Mouse (Mus musculus) MEL (cell line): ENCODE data around the gene Gm49322. TPM values are rescaled to one million over a fixed set of nuclear protein-coding genes. Genes with fewer than 3 reads are reported as not detected.

Experiments used
- DNase-seq: peaks from one replicate; pipeline ENCODE4 v3.0.0; 2011; ENCODE audit warnings: low read depth, low spot score
- H3K27ac ChIP-seq: 2 replicates; pipeline ENCODE4 v1.5.1; 2012; ENCODE audit warnings: low read depth, mild to moderate bottlenecking, control low read depth, low read length, moderate library complexity; ENCODE audit not compliant: control insufficient read depth
- H3K27me3 ChIP-seq, 2 experiments: fragments of 150-350 bp in 1 of 2; sonication (generic) in 1 of 2; 2 replicates each; pipeline ENCODE4 v1.6.1; 2012; ENCODE audit warnings: low read length in 2 of 2, mild to moderate bottlenecking in 2 of 2, improper control_type of control experiment in 1 of 2, moderate library complexity in 1 of 2; ENCODE audit not compliant: insufficient read depth in 2 of 2, control insufficient read depth in 1 of 2
- H3K36me3 ChIP-seq, 2 experiments: 2 replicates each; pipeline ENCODE4 v1.6.1; 2012 to 2014; ENCODE audit warnings: low read length in 2 of 2, improper control_type of control experiment in 1 of 2, inconsistent platforms in 1 of 2, mild to moderate bottlenecking in 1 of 2; ENCODE audit not compliant: insufficient read depth in 2 of 2, control insufficient read depth in 1 of 2
- H3K4me1 ChIP-seq, 2 experiments: fragments of 150-350 bp in 1 of 2; sonication (generic) in 1 of 2; 2 replicates each; pipeline ENCODE4 v1.6.1; 2012; ENCODE audit warnings: low read length in 2 of 2, improper control_type of control experiment in 1 of 2, mild to moderate bottlenecking in 1 of 2; ENCODE audit not compliant: insufficient read depth in 2 of 2, control insufficient read depth in 1 of 2
- H3K4me3 ChIP-seq, 2 experiments: fragments of 150-350 bp in 1 of 2; sonication (generic) in 1 of 2; 2 replicates each; pipeline ENCODE4 v1.5.1; 2012; ENCODE audit warnings: low read depth in 2 of 2, low read length in 2 of 2, mild to moderate bottlenecking in 2 of 2, moderate library complexity in 2 of 2, control low read depth in 1 of 2, improper control_type of control experiment in 1 of 2; ENCODE audit not compliant: control insufficient read depth in 1 of 2, insufficient read depth in 1 of 2
- H3K79me2 ChIP-seq: 2 replicates; pipeline ENCODE4 v1.6.1; 2012; ENCODE audit warnings: mild to moderate bottlenecking, low read length, moderate library complexity; ENCODE audit not compliant: control insufficient read depth, poor library complexity, insufficient read depth
- H3K9ac ChIP-seq: 2 replicates; pipeline ENCODE4 v1.6.1; 2012; ENCODE audit warnings: low read depth, mild to moderate bottlenecking, control low read depth, low read length, moderate library complexity; ENCODE audit not compliant: control insufficient read depth, poor library complexity, severe bottlenecking
- H3K9me3 ChIP-seq: fragments of 150-350 bp; sonication (generic); replicated peaks from 2 replicates; pipeline ENCODE4 v1.6.1; 2012; ENCODE audit warnings: mild to moderate bottlenecking, low read length, improper control_type of control experiment, moderate library complexity; ENCODE audit not compliant: insufficient read depth
- BHLHE40 ChIP-seq: IDR thresholded peaks from 2 replicates; pipeline ENCODE4 v1.6.1; 2012; ENCODE audit warnings: low read depth, mild to moderate bottlenecking, inconsistent platforms, low read length, improper control_type of control experiment, borderline replicate concordance
- E2F4 ChIP-seq: IDR thresholded peaks from 2 replicates; pipeline ENCODE4 v1.6.1; 2011; ENCODE audit warnings: low read depth, low read length, improper control_type of control experiment, borderline replicate concordance
- ELF1 ChIP-seq: IDR thresholded peaks from 2 replicates; pipeline ENCODE4 v1.6.1; 2014; ENCODE audit warnings: low read depth, mild to moderate bottlenecking, inconsistent platforms, low read length, improper control_type of control experiment, moderate library complexity
- EP300 ChIP-seq, 2 experiments: IDR thresholded peaks; 2 replicates each; pipeline ENCODE4 v1.6.1; 2011; ENCODE audit warnings: improper control_type of control experiment in 2 of 2, low read length in 2 of 2, low read depth in 1 of 2, mild to moderate bottlenecking in 1 of 2
- ETS1 ChIP-seq: IDR thresholded peaks from 2 replicates; pipeline ENCODE4 v1.6.1; 2012; ENCODE audit warnings: low read depth, mild to moderate bottlenecking, inconsistent platforms, low read length, improper control_type of control experiment, moderate library complexity
- GABPA ChIP-seq: IDR thresholded peaks from 2 replicates; pipeline ENCODE4 v1.6.1; 2012; ENCODE audit warnings: low read depth, mild to moderate bottlenecking, inconsistent platforms, low read length, improper control_type of control experiment, moderate library complexity
- GATA1 ChIP-seq: IDR thresholded peaks from 2 replicates; pipeline ENCODE4 v1.6.1; 2011; ENCODE audit warnings: low read depth, low read length, improper control_type of control experiment
- HCFC1 ChIP-seq: IDR thresholded peaks from 2 replicates; pipeline ENCODE4 v1.6.1; 2012; ENCODE audit warnings: low read depth, mild to moderate bottlenecking, inconsistent platforms, low read length, improper control_type of control experiment, moderate library complexity
- KAT2A ChIP-seq: conservative IDR thresholded peaks from 2 replicates; pipeline ENCODE4 v1.6.1; 2012; ENCODE audit warnings: low read depth, low read length, improper control_type of control experiment, inconsistent platforms
- MAZ ChIP-seq: IDR thresholded peaks from 2 replicates; pipeline ENCODE4 v1.6.1; 2012; ENCODE audit warnings: low read depth, mild to moderate bottlenecking, inconsistent platforms, low read length, improper control_type of control experiment
- MEF2A ChIP-seq: IDR thresholded peaks from 2 replicates; pipeline ENCODE4 v1.6.1; 2014; ENCODE audit warnings: low read depth, mild to moderate bottlenecking, inconsistent platforms, low read length, improper control_type of control experiment; ENCODE audit not compliant: poor library complexity, insufficient replicate concordance, severe bottlenecking; ENCODE audit errors: extremely low read depth
- MXI1 ChIP-seq: IDR thresholded peaks from 2 replicates; pipeline ENCODE4 v1.6.1; 2011; ENCODE audit warnings: mild to moderate bottlenecking, low read depth, low read length, improper control_type of control experiment
- NELFE ChIP-seq: IDR thresholded peaks from 2 replicates; pipeline ENCODE4 v1.6.1; 2011; ENCODE audit warnings: low read depth, low read length, improper control_type of control experiment
- POLR2A ChIP-seq, 2 experiments: IDR thresholded peaks; 2 replicates each; pipeline ENCODE4 v1.6.1; 2011 to 2012; ENCODE audit warnings: low read length in 2 of 2, mild to moderate bottlenecking in 2 of 2, control low read depth in 1 of 2, improper control_type of control experiment in 1 of 2, low read depth in 1 of 2, moderate library complexity in 1 of 2; ENCODE audit not compliant: control insufficient read depth in 1 of 2, insufficient read depth in 1 of 2, poor library complexity in 1 of 2
- POLR2AphosphoS2 ChIP-seq: IDR thresholded peaks from 2 replicates; pipeline ENCODE4 v1.6.1; 2011; ENCODE audit warnings: low read length, improper control_type of control experiment
- POLR2AphosphoS5 ChIP-seq: IDR thresholded peaks from 2 replicates; pipeline ENCODE4 v1.6.1; 2012; ENCODE audit warnings: low read depth, borderline replicate concordance, mild to moderate bottlenecking, inconsistent platforms, low read length, moderate library complexity, mixed read lengths
- RCOR1 ChIP-seq: IDR thresholded peaks from 2 replicates; pipeline ENCODE4 v1.6.1; 2012; ENCODE audit warnings: low read depth, mild to moderate bottlenecking, inconsistent platforms, low read length, improper control_type of control experiment
- SIN3A ChIP-seq: IDR thresholded peaks from 2 replicates; pipeline ENCODE4 v1.6.1; 2012; ENCODE audit warnings: low read length, improper control_type of control experiment, inconsistent platforms
- TBP ChIP-seq: IDR thresholded peaks from 2 replicates; pipeline ENCODE4 v1.8.0; 2011; ENCODE audit warnings: low read depth, low read length, improper control_type of control experiment
- TCF12 ChIP-seq: IDR thresholded peaks from 2 replicates; pipeline ENCODE4 v1.6.1; 2014; ENCODE audit warnings: low read depth, mild to moderate bottlenecking, inconsistent platforms, low read length, improper control_type of control experiment, moderate library complexity
- USF1 ChIP-seq: IDR thresholded peaks from 2 replicates; pipeline ENCODE4 v1.6.1; 2014; ENCODE audit warnings: low read depth, mild to moderate bottlenecking, inconsistent platforms, low read length, improper control_type of control experiment, moderate library complexity
- ZC3H11A ChIP-seq: IDR thresholded peaks from 2 replicates; pipeline ENCODE4 v1.6.1; 2012; ENCODE audit warnings: low read depth, mild to moderate bottlenecking, inconsistent platforms, low read length, improper control_type of control experiment
- ZMIZ1 ChIP-seq: IDR thresholded peaks from 2 replicates; pipeline ENCODE4 v1.6.1; 2012; ENCODE audit warnings: low read depth, mild to moderate bottlenecking, inconsistent platforms, low read length, improper control_type of control experiment, moderate library complexity
- ZNF384 ChIP-seq: IDR thresholded peaks from 2 replicates; pipeline ENCODE4 v1.6.1; 2012; ENCODE audit warnings: low read depth, mild to moderate bottlenecking, inconsistent platforms, low read length, improper control_type of control experiment
- polyA plus RNA-seq, 2 experiments: library from polyadenylated mRNA; stranded (reverse) in 1 of 2; unstranded in 1 of 2; fragments of >175 nt in 1 of 2; fragments of >200 nt in 1 of 2; gene quantifications; 2 replicates each; pipeline versions ENCODE4 v1.2.1 to v1.2.4; 2012; ENCODE audit warnings: low replicate concordance in 2 of 2, low read depth in 1 of 2; ENCODE audit not compliant: insufficient read length in 2 of 2, insufficient read depth in 1 of 2, missing spikeins in 1 of 2
- total RNA-seq: library from RNA; depleted of rRNA; stranded (reverse); fragments of 300-350 nt; gene quantifications from 2 replicates; pipeline ENCODE4 v1.2.3, GENCODE M21; 2012

The Gm49322 gene
- total and polyA plus RNA-seq, 3 experiments, result 1.8 to 2.1 TPM; not detected in 1

DNA sequence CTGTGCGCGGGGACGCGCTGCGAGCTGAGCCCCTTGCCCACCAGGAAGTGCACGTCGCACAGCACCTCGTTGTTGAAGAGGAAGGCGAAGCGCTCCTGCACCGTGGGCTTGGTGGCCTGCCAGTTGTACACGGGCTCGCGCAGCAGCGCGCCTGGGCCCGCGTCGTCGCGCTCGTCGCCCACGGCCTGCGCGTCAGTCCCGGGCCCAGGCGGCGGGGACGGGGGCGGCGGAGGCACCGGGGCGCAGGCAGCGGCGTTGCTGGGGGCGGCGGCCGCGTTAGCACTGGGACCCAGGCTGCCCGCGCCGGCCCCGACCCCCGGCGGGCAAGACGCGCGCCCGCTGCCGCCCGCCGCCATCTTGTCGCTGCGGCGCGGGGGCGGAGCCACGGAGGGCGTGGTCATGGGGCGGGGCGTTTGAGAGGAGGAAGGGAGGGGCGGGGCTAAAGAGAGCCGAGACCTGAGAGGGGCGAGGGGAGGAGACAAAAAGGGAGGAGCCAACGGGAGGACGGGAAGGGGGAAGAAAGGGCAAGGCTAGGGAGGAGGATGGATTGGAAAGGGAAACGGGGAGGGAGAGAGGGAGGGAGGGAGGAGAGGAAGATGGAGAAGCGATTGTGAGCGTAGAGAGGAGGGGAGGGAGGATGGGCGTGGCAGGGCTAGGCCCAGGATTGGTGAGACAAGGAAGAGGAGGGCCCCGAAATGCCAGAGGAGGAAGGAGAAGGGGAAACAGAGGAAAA lies 50.5 kb downstream of the Gm49322 start:
- H3K4me3 ChIP-seq, result peak overlapping the region; percentile 86 to 92
- peak overlapping the region; percentile 90 for H3K9ac ChIP-seq
- H3K27ac ChIP-seq, result peak overlapping the region; percentile 34; the same call in 1 of the 2 replicates
- TF ChIP-seq MXI1, result peak; percentile 28; the same call in 1 of the 2 replicates
- peak; percentile 63 for TF ChIP-seq SIN3A
- TF ChIP-seq ZC3H11A, result 0 out of 2 replicates have a peak, but pooled peaks have one; percentile 8
- TF ChIP-seq MEF2A, result no peak
- no peak for TF ChIP-seq POLR2AphosphoS5
- 0 out of 2 replicates have a peak, but pooled peaks have one; percentile 7 for TF ChIP-seq ZNF384
- 0 out of 2 replicates have a peak, but pooled peaks have one; percentile 14 for TF ChIP-seq USF1
- no peak for TF ChIP-seq GATA1
- TF ChIP-seq POLR2A (IDR thresholded peaks at IDR 0.05; ENCODE audit: control insufficient read depth in 1 of 2, insufficient read depth in 1 of 2, low read depth in 1 of 2, low read length in 2 of 2, poor library complexity in 1 of 2), result peak; percentile 43 to 91; a peak in 3 of 4 replicates
- no peak for TF ChIP-seq KAT2A
- peak; percentile 76 for TF ChIP-seq RCOR1
- peak; percentile 36; the same call in 1 of the 2 replicates for TF ChIP-seq ETS1
- peak; percentile 60 for TF ChIP-seq NELFE
- no peak for TF ChIP-seq POLR2AphosphoS2
- TF ChIP-seq GABPA, result no peak
- peak; percentile 90 for TF ChIP-seq MAZ
- TF ChIP-seq TBP, result peak; percentile 46; the same call in 1 of the 2 replicates
- no peak for TF ChIP-seq E2F4
- peak; percentile 12; the same call in 1 of the 2 replicates for TF ChIP-seq BHLHE40
- no peak for TF ChIP-seq ZMIZ1
- peak; percentile 63; the same call in 1 of the 2 replicates for TF ChIP-seq HCFC1
- peak; percentile 50; the same call in 1 of the 2 replicates for TF ChIP-seq TCF12
- TF ChIP-seq ELF1, result peak; percentile 62
- TF ChIP-seq EP300 (IDR thresholded peaks at IDR 0.05; ENCODE audit: low read depth in 1 of 2, low read length in 2 of 2), result peak in 1 of 2 experiments; percentile 36; a peak in 1 of 4 replicates
- H3K4me1 ChIP-seq, result peaks cover 3 to 21% of the 10 kb centered on the region in 2 experiments
- peaks cover 8% of the 10 kb centered on the region for H3K79me2 ChIP-seq
- no peaks in the 10 kb centered on the region for H3K27me3 ChIP-seq
- H3K36me3 ChIP-seq, result peaks cover 0 to 9% of the 10 kb centered on the region in 2 experiments; a peak in 2 of 4 replicates
- DNase-seq, result peak; percentile 98
- no peaks in the 10 kb centered on the region for H3K9me3 ChIP-seq
